ENCODE assay signal across 13 mouse cellular contexts in genomic region chr6:72520904-72521303, GRCm38 (mm10). TPM values are rescaled to one million over a fixed set of nuclear protein-coding genes. Genes with fewer than 3 reads are reported as not detected.
DNase-seq lines count a peak whose midpoint lies in the region; ATAC-seq and TF ChIP-seq lines count a peak whose summit lies in the region.
"Had no signal": no experiment of that assay in that cellular context is flagged by ENCODE, and none has a peak within 500 bp of the region (broad histone marks: within the 10 kb centered on the region; RNA-seq: fewer than 3 reads in every experiment).

No protein-coding gene starts in this region.

- no peaks in the 10 kb centered on the region for H3K9me3 ChIP-seq in kidney, embryonic 16.5 days (ENCODE audit: low read length)
- no peaks in the 10 kb centered on the region for H3K9me3 ChIP-seq in forebrain, embryonic 16.5 days (ENCODE audit: control insufficient read depth, low read length)
- H3K9me3 ChIP-seq in hindbrain, postnatal 0 days (ENCODE audit: low read length), result no peaks in the 10 kb centered on the region
- no peaks in the 10 kb centered on the region for H3K9me3 ChIP-seq in neural tube, embryonic 13.5 days
- H3K9me3 ChIP-seq in intestine, postnatal 0 days (ENCODE audit: control insufficient read depth), result no peaks in the 10 kb centered on the region

- H3K27me3 ChIP-seq in kidney, embryonic 16.5 days (ENCODE audit: insufficient read depth, low read length), result no peaks in the 10 kb centered on the region
- no peaks in the 10 kb centered on the region for H3K27me3 ChIP-seq in forebrain, embryonic 16.5 days (replicated peaks; ENCODE audit: control insufficient read depth, insufficient read depth, low read length)
- H3K27me3 ChIP-seq in hindbrain, postnatal 0 days (ENCODE audit: insufficient read depth, low read length), result no peaks in the 10 kb centered on the region
- no peaks in the 10 kb centered on the region for H3K27me3 ChIP-seq in neural tube, embryonic 13.5 days
- H3K27me3 ChIP-seq in intestine, postnatal 0 days (replicated peaks; ENCODE audit: control insufficient read depth, insufficient read depth, low read length), result no peaks in the 10 kb centered on the region

- no peak overlapping the region for H3K9ac ChIP-seq in kidney, embryonic 16.5 days (replicated peaks; ENCODE audit: low read length)
- no peak overlapping the region for H3K9ac ChIP-seq in forebrain, embryonic 16.5 days (replicated peaks; ENCODE audit: low read depth, low read length)
- H3K9ac ChIP-seq in hindbrain, postnatal 0 days (replicated peaks; ENCODE audit: low read length), result no peak overlapping the region
- no peak overlapping the region for H3K9ac ChIP-seq in neural tube, embryonic 13.5 days
- no peak overlapping the region for H3K9ac ChIP-seq in intestine, postnatal 0 days (ENCODE audit: low read depth, low read length)
- H3K9ac ChIP-seq: liver, postnatal 0 days had no signal

- H3K27ac ChIP-seq in kidney, embryonic 16.5 days (ENCODE audit: low read length), result no peak overlapping the region
- H3K27ac ChIP-seq in forebrain, embryonic 16.5 days (ENCODE audit: low read length), result peak overlapping the region; percentile 88; the same call in 1 of the 2 replicates
- H3K27ac ChIP-seq in hindbrain, postnatal 0 days, result peak overlapping the region; percentile 92
- peak overlapping the region; percentile 98 for H3K27ac ChIP-seq in neural tube, embryonic 13.5 days (replicated peaks)
- H3K27ac ChIP-seq in intestine, postnatal 0 days (ENCODE audit: low read depth, low read length), result no peak overlapping the region

- no peak for TF ChIP-seq CTCF in hindbrain, postnatal 0 days (IDR thresholded peaks at IDR 0.05; ENCODE audit: low read depth)
- TF ChIP-seq CTCF in intestine, postnatal 0 days (IDR thresholded peaks at IDR 0.05; ENCODE audit: low read depth), result no peak

- H3K4me3 ChIP-seq in kidney, embryonic 16.5 days (ENCODE audit: low read length), result no peak overlapping the region
- no peak overlapping the region for H3K4me3 ChIP-seq in forebrain, embryonic 16.5 days (replicated peaks; ENCODE audit: low read length)
- H3K4me3 ChIP-seq in hindbrain, postnatal 0 days (ENCODE audit: low read length), result no peak overlapping the region
- no peak overlapping the region for H3K4me3 ChIP-seq in neural tube, embryonic 13.5 days
- no peak overlapping the region for H3K4me3 ChIP-seq in intestine, postnatal 0 days (ENCODE audit: low read depth, low read length)

- no peak for DNase-seq in kidney, postnatal 36 days
- no peak for DNase-seq in hindbrain, postnatal 0 days (ENCODE audit: low spot score)
- DNase-seq in MN1 (ENCODE audit: low spot score), result no peak
- no peak for DNase-seq in kidney, postnatal 10 days
- DNase-seq: cerebellum, adult 9-11 months; kidney, adult 18-20 months; liver, postnatal 0 days; lung, postnatal 4 days; right cerebral cortex, postnatal 14 days had no signal

- peaks cover 18% of the 10 kb centered on the region for H3K4me1 ChIP-seq in kidney, embryonic 16.5 days (ENCODE audit: insufficient read depth, low read length)
- peaks cover 23% of the 10 kb centered on the region for H3K4me1 ChIP-seq in forebrain, embryonic 16.5 days (replicated peaks; ENCODE audit: control insufficient read depth, insufficient read depth, low read length)
- peaks cover 18% of the 10 kb centered on the region for H3K4me1 ChIP-seq in hindbrain, postnatal 0 days (ENCODE audit: insufficient read depth, low read length)
- H3K4me1 ChIP-seq in neural tube, embryonic 13.5 days (replicated peaks), result peaks cover 34% of the 10 kb centered on the region
- 0 out of 2 replicates have a peak, but pooled peaks cover 5% of the 10 kb centered on the region for H3K4me1 ChIP-seq in intestine, postnatal 0 days (replicated peaks; ENCODE audit: control insufficient read depth, insufficient read depth, low read length)

- ATAC-seq in kidney, embryonic 16.5 days (ENCODE audit: low FRiP score, low TSS enrichment), result 0 out of 2 replicates have a peak, but pooled peaks have one; percentile 44
- no peak for ATAC-seq in forebrain, embryonic 16.5 days
- ATAC-seq in hindbrain, postnatal 0 days, result no peak
- no peak for ATAC-seq in neural tube, embryonic 13.5 days (ENCODE audit: low read depth)
- ATAC-seq in intestine, postnatal 0 days, result no peak
- ATAC-seq: liver, postnatal 0 days had no signal

- H3K4me2 ChIP-seq in kidney, embryonic 16.5 days (replicated peaks; ENCODE audit: low read depth, low read length), result no peak overlapping the region
- H3K4me2 ChIP-seq in forebrain, embryonic 16.5 days (ENCODE audit: low read length), result no peak overlapping the region
- H3K4me2 ChIP-seq in hindbrain, postnatal 0 days (ENCODE audit: low read depth, low read length), result no peak overlapping the region
- H3K4me2 ChIP-seq in neural tube, embryonic 13.5 days, result no peak overlapping the region
- H3K4me2 ChIP-seq in intestine, postnatal 0 days (replicated peaks; ENCODE audit: low read depth), result no peak overlapping the region

- H3K36me3 ChIP-seq in kidney, embryonic 16.5 days (ENCODE audit: insufficient read depth, low read length), result no peaks in the 10 kb centered on the region
- H3K36me3 ChIP-seq in forebrain, embryonic 16.5 days (ENCODE audit: control insufficient read depth, insufficient read depth), result no peaks in the 10 kb centered on the region
- H3K36me3 ChIP-seq in hindbrain, postnatal 0 days (ENCODE audit: insufficient read depth, low read length), result no peaks in the 10 kb centered on the region
- H3K36me3 ChIP-seq in neural tube, embryonic 13.5 days, result no peaks in the 10 kb centered on the region
- no peaks in the 10 kb centered on the region for H3K36me3 ChIP-seq in intestine, postnatal 0 days (ENCODE audit: control insufficient read depth, insufficient read depth)

- 91% methylated on average over 5 of the region's 5 CpGs for WGBS in kidney, embryonic 16.5 days
- 92% methylated on average over 5 of the region's 5 CpGs for WGBS in forebrain, embryonic 16.5 days
- WGBS in hindbrain, postnatal 0 days, result 96% methylated on average over 5 of the region's 5 CpGs
- WGBS in neural tube, embryonic 13.5 days, result 95% methylated on average over 5 of the region's 5 CpGs
- 92% methylated on average over 5 of the region's 5 CpGs for WGBS in intestine, postnatal 0 days

RNA-seq across cellular contexts. Expression of gene Sh2d6, which starts 0.6 kb away (rescaled TPM):
- polyA plus RNA-seq in kidney, embryonic 16.5 days (2015; fragmentation: Nextera tagmentation; extraction: Ambion mirVana), result 0.17 TPM in 1 of 2 replicates, not detected in the other
- polyA plus RNA-seq in forebrain, embryonic 16.5 days (2015; fragmentation: Nextera tagmentation; extraction: Ambion mirVana), result 0.39 and 0.52 TPM in 2 replicates
- total RNA-seq in hindbrain, postnatal 0 days (2014; rRNA removed), result not detected in 2 replicates
- 0.26 and 0.40 TPM in 2 replicates for polyA plus RNA-seq in hindbrain, postnatal 0 days (2015; fragmentation: Nextera tagmentation; extraction: Ambion mirVana)
- 0.36 and 0.55 TPM in 2 replicates for polyA plus RNA-seq in neural tube, embryonic 13.5 days (2015; fragmentation: Nextera tagmentation; extraction: Ambion mirVana)
- polyA plus RNA-seq in intestine, postnatal 0 days (2015; fragmentation: Nextera tagmentation; extraction: Ambion mirVana), result 0.12 and 0.16 TPM in 2 replicates
- polyA plus RNA-seq: liver, postnatal 0 days had no signal

RNA-seq across cellular contexts. Expression of gene Capg, which starts 23.3 kb away (rescaled TPM):
- polyA plus RNA-seq in kidney, embryonic 16.5 days (2015; fragmentation: Nextera tagmentation; extraction: Ambion mirVana), result 83.1 and 94.3 TPM in 2 replicates
- 4.9 and 5.4 TPM in 2 replicates for polyA plus RNA-seq in forebrain, embryonic 16.5 days (2015; fragmentation: Nextera tagmentation; extraction: Ambion mirVana)
- total RNA-seq in hindbrain, postnatal 0 days (2014; rRNA removed), result 5.8 and 10.6 TPM in 2 replicates
- polyA plus RNA-seq in hindbrain, postnatal 0 days (2015; fragmentation: Nextera tagmentation; extraction: Ambion mirVana), result 10.0 and 11.2 TPM in 2 replicates
- 11.9 and 12.9 TPM in 2 replicates for polyA plus RNA-seq in neural tube, embryonic 13.5 days (2015; fragmentation: Nextera tagmentation; extraction: Ambion mirVana)
- 25.2 and 28.5 TPM in 2 replicates for polyA plus RNA-seq in intestine, postnatal 0 days (2015; fragmentation: Nextera tagmentation; extraction: Ambion mirVana)

Comparison
In these comparisons a context has a peak if more than half of its experiments do, and no peak if none do; other contexts are left out.
1. H3K27ac ChIP-seq: peak in forebrain, embryonic 16.5 days (single experiment), hindbrain, postnatal 0 days (single experiment) and neural tube, embryonic 13.5 days (single experiment); none in kidney, embryonic 16.5 days (single experiment) and intestine, postnatal 0 days (single experiment).